Mouse (Mus musculus) brain, adult 2 months (tissue): Measurements from ENCODE around the gene Tmem238l.

Experiments
- DNase-seq: peaks from one replicate; pipeline ENCODE4 v3.0.0; 2011; ENCODE audit warnings: low read depth, low spot score

Gene Tmem238l

DNA sequence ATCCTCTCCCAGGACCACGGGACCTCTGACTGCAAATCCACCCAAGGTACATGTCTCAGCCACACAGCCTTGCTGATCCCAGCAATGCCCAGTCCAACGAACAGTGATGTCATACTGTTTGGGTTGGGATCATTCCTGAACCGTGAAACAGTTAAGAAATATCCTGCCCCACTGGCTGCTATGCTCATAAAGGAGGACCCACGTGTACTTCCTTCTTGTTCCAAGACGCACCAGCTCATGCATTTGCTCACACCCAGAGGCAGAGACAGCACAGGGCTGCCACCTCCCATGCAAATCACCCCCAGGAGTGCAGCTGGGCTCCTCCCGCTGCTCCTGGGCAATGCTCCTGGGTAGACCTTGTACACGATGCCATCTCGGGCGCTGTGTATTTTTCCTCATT lies at the start of gene Tmem238l:
Tmem238l (plus strand) TSS at position 336 of the 400 bp plus-strand sequence.
- DNase-seq: no peak

DNA sequence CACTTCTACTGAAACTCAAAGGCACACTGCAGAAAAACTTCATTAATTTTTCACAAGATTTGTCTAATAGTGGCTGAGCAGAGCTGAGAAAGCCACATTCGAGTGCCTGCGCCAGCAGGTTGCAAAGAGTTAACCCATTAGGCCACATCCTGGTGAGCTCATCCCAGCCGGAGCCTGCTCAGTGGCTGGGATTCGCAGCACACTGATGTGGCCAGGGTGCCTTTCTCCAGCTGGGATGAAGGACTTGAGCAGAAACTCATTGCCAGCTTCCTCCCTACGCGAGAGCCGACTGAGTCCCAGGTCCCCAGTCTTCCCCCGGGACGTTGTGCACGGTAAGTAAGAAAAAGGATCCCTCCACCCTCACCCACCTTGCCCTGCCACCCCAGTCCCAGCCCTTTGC lies 44.6 kb upstream of the Tmem238l start, which contains the start of gene Pirt:
Pirt (plus strand) TSS at position 171 of the 400 bp plus-strand sequence.
- no peak for DNase-seq

DNA sequence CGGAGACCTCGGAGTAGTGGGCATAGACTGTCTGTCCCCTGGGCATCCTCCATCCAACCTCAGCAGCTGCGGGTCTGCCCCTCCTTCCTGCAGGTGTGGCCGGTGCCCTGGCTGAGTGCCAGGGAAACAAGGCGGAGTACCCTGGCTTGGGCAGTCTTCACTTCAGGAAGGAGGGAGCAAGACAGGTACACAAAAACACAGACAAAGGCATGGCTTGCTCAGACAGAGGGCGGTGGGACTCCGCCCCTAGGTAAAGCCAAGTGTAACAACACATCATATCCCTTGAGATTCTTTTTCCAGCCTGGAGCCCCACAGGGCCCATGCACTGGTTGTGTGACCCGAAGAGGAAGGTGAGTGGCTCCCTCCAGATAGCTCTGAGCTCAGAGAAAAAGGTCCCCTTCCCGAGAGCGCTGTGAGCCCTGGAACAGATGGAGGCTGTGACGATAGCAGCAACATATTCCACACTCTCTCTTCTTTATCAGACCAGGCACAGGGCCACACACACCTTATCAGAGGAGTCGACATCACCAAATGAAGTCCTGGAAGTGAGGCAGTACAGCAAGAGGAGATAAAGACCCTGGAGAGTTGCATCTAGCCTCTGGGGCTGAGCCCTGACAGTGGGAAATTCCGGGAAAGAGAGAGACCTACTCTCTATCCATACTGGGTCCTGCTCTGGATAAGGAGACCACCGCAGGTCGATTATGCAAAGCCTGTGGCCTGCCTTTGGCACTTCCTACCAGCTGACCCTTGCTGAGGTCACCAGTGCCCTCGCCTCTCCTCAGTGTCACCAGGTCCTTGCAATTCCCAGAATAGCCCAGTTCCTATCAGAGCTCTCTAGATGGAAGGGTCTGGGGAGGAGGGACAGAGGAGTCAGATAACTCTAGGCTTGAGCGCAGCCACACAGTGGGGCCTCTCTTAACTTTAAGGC lies 43.6 kb upstream of the Tmem238l start:
- no peak for DNase-seq

DNA sequence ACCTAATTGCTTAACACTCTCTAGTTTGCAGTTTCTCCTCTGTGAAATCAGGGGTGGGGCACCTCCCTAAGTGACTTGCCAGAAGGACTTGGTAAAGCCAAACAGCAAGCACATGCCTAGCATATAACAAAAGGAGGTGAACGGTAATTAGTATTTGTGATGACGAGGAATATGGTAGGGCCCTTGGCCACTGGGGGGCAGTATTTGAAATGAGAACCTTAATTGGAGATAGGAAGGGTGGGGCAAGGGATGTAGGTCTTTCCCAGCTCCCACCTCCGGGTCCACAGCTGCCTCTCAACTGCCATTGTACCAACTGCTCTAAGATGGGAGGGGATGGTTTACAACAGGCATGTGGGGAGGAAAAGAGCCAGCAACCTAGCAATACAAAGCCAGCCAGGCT lies 42.2 kb upstream of the Tmem238l start:
- peak; percentile 66 for DNase-seq

DNA sequence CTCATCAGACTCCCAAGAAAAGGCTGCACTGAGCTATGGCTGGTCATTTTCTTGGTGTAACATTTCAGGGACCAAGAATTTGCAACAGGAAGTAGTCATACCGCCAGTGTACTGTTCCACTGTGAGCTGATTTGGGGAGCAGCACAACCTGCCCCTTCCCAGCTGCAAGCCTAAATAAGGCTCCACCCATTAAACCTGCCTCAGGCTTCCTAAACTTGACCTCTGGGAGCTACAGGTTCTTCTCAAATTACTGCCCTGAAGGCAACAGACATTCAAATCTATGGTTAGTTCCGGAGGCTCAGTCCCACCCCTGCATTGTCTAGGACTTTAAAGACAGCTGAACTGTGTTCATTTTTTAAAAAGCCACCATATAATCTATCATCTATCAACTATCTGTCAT lies 36.4 kb upstream of the Tmem238l start:
- DNase-seq: no peak

DNA sequence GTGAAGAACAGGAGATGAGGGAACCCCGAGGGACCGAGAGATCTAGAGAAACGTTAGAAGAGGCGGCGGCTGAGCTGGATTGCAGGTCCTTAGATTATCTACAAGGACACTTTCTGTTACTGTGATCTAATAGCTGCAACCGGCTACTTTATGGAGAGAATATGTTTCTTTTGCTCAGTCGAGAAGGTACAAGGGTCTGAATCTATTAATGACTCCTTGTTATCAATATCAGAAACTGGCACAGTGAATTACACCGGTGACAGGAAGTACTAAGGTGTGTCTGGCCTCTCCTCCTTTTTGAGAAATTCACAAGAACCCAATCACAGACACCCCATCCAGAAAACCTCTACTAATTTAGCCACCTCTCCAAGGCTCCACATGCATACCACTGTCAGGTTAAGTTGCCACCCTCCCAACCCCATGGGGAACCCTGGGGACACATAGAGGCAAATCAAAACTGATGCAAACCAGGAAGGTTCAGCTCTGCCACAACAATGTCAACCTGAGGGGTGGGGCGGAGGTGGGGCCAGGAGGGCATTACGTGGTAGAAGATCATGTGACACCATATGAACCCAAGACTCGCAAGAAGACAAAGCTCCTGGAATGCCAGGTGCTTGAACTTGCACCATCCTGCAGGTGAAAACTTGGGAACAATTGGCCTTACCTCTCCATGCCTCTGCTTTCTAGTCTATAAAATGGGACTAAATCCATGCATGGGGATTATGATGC lies 32.2 kb upstream of the Tmem238l start:
- DNase-seq: no peak

DNA sequence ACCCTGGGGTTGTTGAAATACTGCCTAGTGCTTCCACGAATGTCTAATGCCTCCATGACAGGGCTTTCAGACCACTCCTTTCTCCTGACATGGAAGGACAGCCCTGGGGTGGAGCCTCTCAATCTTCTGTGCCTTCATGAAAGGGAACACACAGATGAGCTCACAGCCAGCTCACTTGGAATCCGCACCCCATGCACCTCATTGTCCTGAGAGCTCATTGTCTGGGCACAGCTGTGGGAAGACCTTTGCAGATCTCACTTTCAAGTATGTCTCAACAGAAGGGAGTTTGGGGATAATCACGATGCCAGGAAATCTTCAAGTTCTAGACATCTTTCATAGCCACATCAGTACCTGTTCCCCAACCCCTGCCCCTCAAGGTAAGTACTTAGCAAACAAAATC lies 28.1 kb upstream of the Tmem238l start:
- no peak for DNase-seq

DNA sequence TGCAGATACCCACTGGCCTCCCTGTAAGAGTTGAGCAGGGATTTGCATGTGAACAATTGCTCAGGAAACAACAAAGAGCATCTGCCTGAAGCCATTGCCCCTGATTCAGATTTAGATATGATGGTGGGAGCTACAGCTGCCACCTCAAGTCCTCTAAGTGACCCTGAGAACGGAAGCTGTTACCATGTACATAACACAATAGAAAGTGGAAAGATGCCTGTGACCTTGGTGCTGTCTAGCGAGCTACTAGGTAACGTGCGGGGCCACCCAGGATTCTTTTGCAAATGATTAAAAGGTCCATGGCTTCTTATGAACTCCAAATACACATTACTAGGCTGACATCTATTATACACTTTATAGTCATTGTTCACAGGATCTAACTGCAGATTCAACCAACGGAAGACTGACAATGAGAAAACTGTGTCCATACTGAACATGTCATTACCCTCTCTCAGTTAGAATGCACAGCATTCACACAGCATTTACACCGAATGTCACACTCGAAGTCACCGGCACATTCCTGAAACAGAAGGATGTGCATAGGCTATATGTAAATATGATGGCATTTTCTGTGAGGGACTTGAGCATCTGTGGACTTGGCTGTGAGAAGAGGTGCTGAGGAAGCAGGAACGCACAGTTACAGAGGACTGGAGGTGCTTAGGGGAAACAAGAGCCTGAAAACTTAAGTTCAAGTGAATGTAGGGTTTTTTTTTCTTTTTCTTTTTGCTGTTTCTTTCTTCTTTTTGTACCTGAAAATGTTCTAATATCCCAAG lies 23.4 kb upstream of the Tmem238l start:
- peak; percentile 15 for DNase-seq

DNA sequence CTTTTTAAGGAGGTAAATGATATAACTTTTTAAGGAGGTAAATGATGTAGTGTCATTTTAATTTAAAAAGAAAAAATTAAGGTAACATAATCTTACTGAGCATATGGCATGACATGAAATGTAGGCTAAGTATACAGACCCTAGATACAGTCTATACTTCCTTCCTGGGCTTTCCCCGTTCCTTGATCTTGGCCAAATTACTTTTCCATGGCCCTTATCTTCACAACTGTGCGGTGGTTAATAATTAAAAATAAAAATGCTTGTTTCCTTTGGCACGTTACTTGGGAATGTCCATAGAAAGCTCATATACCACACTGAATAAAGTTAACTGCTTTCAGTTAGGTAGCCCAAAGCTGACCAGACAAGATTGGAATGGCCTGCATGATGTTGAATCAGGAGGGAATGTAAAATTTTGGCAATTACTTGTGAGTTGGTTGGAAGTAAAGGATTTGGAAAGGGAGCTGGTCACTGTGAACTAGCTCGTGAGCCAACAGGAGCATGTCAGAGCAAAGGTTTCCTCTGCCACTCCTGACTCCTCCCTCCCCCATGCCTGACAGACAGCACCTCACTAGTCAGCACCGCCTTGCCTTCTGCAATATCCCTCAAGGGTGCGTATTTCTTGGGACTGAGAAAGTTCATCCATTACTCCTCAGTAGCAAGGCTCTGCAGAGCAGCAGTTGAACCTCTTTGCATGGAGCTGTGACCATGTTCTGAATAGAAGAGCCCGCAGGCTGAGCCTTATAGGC lies 21.8 kb upstream of the Tmem238l start:
- DNase-seq: no peak

DNA sequence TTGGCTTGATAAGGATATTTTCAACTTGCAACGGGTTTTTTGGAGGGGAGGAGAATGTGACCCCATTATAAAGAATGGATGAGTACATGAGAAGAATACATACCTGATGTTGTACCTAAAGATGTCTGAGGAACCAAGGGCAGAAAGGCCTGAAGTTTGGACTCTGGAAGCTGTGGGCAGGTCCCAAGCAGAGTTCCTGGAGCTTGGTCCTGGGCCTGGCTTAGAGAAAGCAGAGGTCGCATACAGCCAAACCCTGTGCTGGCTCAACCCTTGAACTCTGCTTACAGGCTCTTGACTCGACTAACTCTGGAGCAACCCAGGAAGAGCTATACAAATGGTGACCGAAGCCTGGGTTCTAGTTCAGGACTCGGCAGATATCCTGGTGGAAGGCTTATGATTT lies 14.4 kb upstream of the Tmem238l start:
- DNase-seq: no peak

DNA sequence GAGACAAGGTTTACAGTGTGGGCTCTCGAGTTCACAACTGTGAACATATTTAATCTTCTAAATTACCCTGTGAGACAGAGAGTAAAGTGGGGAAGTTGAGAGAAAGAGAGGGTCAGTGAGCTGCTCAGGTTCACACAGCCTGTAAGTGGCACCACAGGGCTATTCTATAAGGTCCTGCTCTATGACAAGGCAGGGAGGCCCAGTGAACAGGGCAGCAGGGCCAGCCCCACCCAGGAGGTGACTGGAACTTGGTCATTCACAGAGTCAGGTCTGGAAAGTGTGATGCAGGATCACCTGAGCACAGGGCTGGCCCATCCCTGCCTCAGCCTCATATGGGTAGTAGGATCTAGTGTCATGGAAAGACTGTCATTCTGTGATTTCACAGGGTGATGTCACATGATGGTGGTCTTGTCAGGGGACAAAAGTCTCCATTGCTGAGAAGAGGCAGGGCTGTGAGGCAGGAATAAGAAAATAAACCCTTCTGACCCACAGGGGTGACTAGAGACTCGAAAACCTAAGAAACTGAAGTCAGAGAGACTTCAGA lies 11.1 kb upstream of the Tmem238l start:
- DNase-seq: no peak

DNA sequence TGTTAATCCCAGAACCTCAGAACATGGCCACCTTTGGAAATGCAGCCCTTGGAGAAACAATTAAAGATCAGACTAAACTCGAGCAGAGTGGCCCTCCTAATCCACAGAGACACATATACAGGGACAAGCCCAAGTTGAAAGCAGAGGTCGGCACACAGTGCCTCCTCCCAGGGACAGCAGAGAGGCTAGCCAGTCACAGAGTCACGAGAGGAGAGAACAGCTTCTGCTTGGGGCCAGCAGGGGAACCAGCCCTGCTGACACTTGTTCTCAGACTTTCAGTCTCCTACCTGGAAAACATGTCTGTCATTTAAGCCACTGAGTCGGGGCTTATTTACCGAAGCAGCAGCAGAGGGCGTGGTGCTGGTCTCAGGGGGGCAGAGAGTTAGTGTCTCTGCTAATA lies 9.9 kb upstream of the Tmem238l start:
- DNase-seq: no peak

DNA sequence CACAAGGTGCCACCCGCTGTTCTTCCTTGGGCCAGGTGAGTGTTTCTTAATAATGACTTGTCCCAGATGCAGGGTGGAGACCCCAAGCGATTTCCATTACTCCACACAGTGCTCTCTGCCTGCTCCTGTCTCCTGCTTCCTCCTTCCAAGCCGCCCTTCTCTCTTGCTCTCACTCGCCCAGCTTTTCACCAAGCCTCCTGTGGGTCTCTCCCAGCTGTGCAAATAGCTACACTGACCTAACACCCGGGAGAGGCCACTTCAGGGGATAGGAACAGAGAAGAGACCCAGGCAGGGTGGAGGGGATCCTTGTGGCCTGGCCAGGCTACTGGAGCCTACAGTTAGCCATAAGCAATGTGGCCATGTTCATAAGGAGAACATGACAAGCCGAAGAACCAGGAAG lies 9.5 kb upstream of the Tmem238l start:
- no peak for DNase-seq

DNA sequence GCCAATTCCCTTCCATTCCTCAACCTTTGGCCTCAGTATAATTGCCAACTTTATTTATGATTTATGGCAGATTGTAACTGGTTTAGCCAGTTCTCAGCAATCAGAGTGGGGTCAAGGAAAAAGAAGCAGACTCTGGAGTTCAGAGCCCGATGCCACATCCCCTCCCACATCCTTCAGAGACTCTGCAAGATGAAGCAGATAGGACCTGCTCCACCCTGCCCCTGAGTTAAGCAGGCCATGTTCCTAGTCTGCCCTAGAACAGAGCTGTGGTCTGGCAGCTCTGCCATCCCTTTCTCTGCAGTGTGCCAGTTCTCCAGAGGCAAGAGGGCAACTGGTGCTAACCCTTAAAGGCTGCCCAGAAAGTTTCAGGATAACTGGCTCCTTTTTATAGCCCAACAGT lies 4.4 kb downstream of the Tmem238l start:
- no peak for DNase-seq

DNA sequence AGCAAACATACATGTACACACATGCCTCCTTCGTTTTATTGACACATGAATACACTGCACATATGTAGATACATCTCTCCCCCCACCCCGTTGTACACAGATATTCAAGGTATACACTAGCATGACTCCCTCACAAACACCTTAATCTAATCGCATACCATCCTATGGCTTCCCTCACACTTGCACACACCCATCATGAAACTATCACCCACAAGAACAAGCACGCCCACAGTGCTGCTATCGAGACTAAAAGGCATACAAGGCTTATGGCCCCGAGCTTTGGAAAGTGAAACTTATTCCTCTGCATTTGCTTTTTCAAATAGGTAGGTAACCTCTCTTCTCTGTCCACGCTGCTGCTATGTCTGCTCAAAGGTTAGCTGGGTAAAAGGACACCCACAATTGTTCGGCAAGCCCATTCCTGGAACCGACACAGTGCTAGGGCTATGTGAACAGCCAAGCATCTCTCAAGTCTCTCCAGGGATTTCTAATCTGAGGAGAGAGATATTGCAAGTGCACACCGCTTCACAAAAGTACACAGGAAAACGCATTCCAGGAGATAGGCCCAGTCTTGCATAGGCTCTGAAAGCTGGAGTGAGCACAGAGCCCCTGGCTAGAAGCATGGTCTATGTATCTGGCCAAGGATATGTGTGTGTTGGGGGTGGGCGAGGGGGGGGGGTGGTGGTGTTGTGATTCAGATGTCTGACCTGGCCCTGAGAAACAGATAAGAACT lies 5.2 kb downstream of the Tmem238l start:
- DNase-seq: no peak

DNA sequence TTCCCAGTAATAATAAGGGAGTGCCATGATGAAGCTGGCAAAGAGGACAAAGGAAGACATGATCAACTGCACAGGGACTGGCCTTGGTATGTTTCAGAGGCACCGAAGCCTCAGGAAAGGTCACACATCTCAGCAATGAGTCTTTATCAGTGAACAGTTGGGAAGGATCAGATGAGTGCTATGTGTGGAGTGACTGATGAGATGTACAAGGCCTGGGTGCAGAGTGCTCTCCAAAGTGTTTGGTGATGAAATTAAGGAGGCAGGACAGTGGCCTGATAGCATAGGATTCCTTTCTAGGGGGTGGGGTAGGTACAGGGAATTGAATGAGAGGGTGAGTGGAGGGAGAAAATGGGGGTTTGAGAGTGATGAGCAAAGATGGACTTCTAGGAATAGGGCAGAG lies 7.0 kb downstream of the Tmem238l start:
- DNase-seq: no peak

DNA sequence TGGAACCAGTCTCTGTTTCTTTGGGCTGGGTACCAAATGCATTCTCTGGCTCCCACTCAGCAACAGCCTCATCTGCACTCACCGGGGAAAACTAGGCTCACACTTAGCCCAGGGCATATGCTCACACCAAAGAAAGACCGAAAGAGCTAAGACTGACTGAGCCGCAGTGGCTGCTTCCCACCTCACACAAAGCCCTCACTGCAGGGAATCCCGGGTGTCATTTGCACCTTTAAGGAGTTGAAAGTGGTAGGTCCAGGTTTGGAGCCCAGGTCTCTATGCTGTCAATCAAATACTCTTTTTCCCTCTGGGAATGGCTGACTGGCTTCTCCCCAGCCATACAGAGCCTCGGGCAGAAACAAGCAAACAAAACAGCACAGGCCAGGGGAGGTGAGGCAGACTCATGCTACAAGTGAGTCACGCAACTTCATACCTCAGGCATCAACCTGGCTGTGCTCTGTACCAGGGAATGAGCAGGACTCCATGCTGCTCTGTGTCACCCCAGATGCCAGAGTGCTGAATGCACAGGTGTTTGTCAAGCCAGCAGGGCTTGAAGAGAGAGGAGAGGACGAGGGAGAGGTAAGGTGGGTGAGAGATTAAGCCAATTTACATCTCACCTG lies 10.2 kb downstream of the Tmem238l start:
- DNase-seq: no peak

DNA sequence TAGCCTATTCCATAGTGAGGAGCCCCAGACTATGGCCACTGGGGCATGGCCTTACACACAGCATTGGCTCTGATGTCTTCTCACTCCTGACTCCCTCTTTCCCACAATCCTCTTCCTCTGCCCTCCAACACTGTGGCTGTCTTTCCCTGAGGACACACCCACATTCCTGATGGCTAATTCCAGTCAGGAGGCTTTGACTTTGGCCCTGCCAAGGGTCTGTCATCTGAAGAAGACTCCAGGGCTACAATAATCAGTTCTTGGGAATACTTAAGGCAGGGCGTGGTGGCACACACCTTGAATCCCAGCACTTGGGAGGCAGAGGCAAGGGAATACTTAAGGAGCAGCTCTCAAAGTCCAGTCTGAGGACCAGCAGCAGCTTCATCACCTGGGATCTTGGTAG lies 12.1 kb downstream of the Tmem238l start:
- DNase-seq: no peak

DNA sequence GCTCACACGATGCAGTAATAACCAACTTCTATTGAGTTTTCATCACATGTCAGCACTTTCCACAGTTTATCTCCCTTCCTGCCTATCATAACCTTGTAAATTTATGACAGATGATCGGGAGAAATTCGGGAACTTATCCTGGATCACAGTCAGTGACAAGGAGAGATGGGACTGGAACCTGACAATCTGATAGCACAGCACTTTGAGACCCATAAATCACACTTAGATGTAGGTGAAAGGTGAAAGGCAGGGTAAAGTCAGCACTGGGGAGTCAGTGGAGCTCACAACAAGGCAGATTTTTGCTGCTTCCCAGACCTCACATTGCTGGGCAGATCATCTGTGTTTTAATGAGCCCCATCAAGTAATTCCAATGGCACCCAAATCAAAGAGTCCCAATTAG lies 17.1 kb downstream of the Tmem238l start:
- DNase-seq: no peak
